Mouse (Mus musculus): ENCODE results near the gene Olfr785. TPM values are rescaled to one million over a fixed set of nuclear protein-coding genes. Genes with fewer than 3 reads are reported as not detected.
"Not testable (repeated sequence)": the region's sequence is repeated elsewhere in the genome, so short reads cannot be mapped to it uniquely, and the experiment has no call there.

The Olfr785 gene
- polyA plus RNA-seq (2015; fragmentation: Nextera tagmentation; extraction: Ambion mirVana): not detected in 2 replicates

GRCm38 (mm10) chr10:129405126-129405525 lies at the start of gene Olfr785:
Olfr785 (plus strand) TSS chr10:129405426.
- no peak for DNase-seq (ENCODE audit: low spot score)
- 66% methylated on average over 2 of the region's 2 CpGs for WGBS
- no peaks in the 10 kb centered on the region for H3K27me3 ChIP-seq (ENCODE audit: insufficient read depth, low read length)

GRCm38 (mm10) chr10:129356496-129356895 lies 48.7 kb upstream of the Olfr785 start:
- H3K9me3 ChIP-seq (replicated peaks; ENCODE audit: low read length); H3K4me1 ChIP-seq (replicated peaks; ENCODE audit: insufficient read depth, low read length); H3K9ac ChIP-seq (ENCODE audit: low read depth, low read length); H3K36me3 ChIP-seq (ENCODE audit: insufficient read depth, low read length); H3K27me3 ChIP-seq (ENCODE audit: insufficient read depth, low read length); H3K4me3 ChIP-seq (replicated peaks; ENCODE audit: low read depth, low read length); DNase-seq (ENCODE audit: low spot score); ATAC-seq (replicated peaks; ENCODE audit: low FRiP score, low read depth); H3K27ac ChIP-seq; H3K4me2 ChIP-seq (ENCODE audit: low read length): not testable (repeated sequence)
- WGBS: 89% methylated on average over 4 of the region's 4 CpGs

More at GRCm38 (mm10) chr10:129405126-129405525, at the start of gene Olfr785:
- no peaks in the 10 kb centered on the region for H3K9me3 ChIP-seq (replicated peaks; ENCODE audit: low read length)
- H3K4me2 ChIP-seq (ENCODE audit: low read length): no peak within 1 kb of the TSS
- no peak within 1 kb of the TSS for H3K27ac ChIP-seq
- no peak for TF ChIP-seq CTCF (IDR thresholded peaks at IDR 0.05; ENCODE audit: low read depth)
- H3K4me3 ChIP-seq (replicated peaks; ENCODE audit: low read depth, low read length): no peak within 1 kb of the TSS
- H3K36me3 ChIP-seq (ENCODE audit: insufficient read depth, low read length): no peaks in the 10 kb centered on the region
- no peak within 1 kb of the TSS for H3K9ac ChIP-seq (ENCODE audit: low read depth, low read length)
- no peak for ATAC-seq (replicated peaks; ENCODE audit: low FRiP score, low read depth)
- no peaks in the 10 kb centered on the region for H3K4me1 ChIP-seq (replicated peaks; ENCODE audit: insufficient read depth, low read length)

- no peak for DNase-seq (ENCODE audit: low spot score)
- H3K27ac ChIP-seq: no peak overlapping the region
- no peaks in the 10 kb centered on the region for H3K4me1 ChIP-seq (replicated peaks; ENCODE audit: insufficient read depth, low read length)
- H3K36me3 ChIP-seq (ENCODE audit: insufficient read depth, low read length): no peaks in the 10 kb centered on the region
- no peak overlapping the region for H3K9ac ChIP-seq (ENCODE audit: low read depth, low read length)
- H3K27me3 ChIP-seq (ENCODE audit: insufficient read depth, low read length): no peaks in the 10 kb centered on the region
- ATAC-seq (replicated peaks; ENCODE audit: low FRiP score, low read depth): no peak
- no peak overlapping the region for H3K4me2 ChIP-seq (ENCODE audit: low read length)
- H3K9me3 ChIP-seq (replicated peaks; ENCODE audit: low read length): no peaks in the 10 kb centered on the region
- no peak overlapping the region for H3K4me3 ChIP-seq (replicated peaks; ENCODE audit: low read depth, low read length)
- no peak for TF ChIP-seq CTCF (IDR thresholded peaks at IDR 0.05; ENCODE audit: low read depth)
- 73% methylated on average over 5 of the region's 5 CpGs for WGBS
Observed at GRCm38 (mm10) chr10:129357307-129357706, 47.9 kb upstream of the Olfr785 start.

GRCm38 (mm10) chr10:129374051-129374450 lies 31.2 kb upstream of the Olfr785 start:
- H3K9me3 ChIP-seq (replicated peaks; ENCODE audit: low read length); ATAC-seq (replicated peaks; ENCODE audit: low FRiP score, low read depth): not testable (repeated sequence)

GRCm38 (mm10) chr10:129383783-129384182 lies 21.4 kb upstream of the Olfr785 start, which contains the start of gene Olfr784:
Olfr784 (plus strand) TSS chr10:129384083.
- no peak within 1 kb of the TSS for H3K4me2 ChIP-seq (ENCODE audit: low read length)
- no peaks in the 10 kb centered on the region for H3K27me3 ChIP-seq (ENCODE audit: insufficient read depth, low read length)
- H3K9ac ChIP-seq (ENCODE audit: low read depth, low read length): no peak within 1 kb of the TSS
- DNase-seq (ENCODE audit: low spot score) (no peak), ATAC-seq (replicated peaks; ENCODE audit: low FRiP score, low read depth) (no peak)
- H3K9me3 ChIP-seq (replicated peaks; ENCODE audit: low read length): no peaks in the 10 kb centered on the region
- H3K4me1 ChIP-seq (replicated peaks; ENCODE audit: insufficient read depth, low read length): no peaks in the 10 kb centered on the region
- no peak within 1 kb of the TSS for H3K27ac ChIP-seq
- no peaks in the 10 kb centered on the region for H3K36me3 ChIP-seq (ENCODE audit: insufficient read depth, low read length)
- H3K4me3 ChIP-seq (replicated peaks; ENCODE audit: low read depth, low read length): no peak within 1 kb of the TSS
- no peak for TF ChIP-seq CTCF (IDR thresholded peaks at IDR 0.05; ENCODE audit: low read depth)

More at GRCm38 (mm10) chr10:129374051-129374450, 31.2 kb upstream of the Olfr785 start:
- not testable (repeated sequence) for H3K9ac ChIP-seq (ENCODE audit: low read depth, low read length); H3K4me2 ChIP-seq (ENCODE audit: low read length); H3K27me3 ChIP-seq (ENCODE audit: insufficient read depth, low read length); H3K4me1 ChIP-seq (replicated peaks; ENCODE audit: insufficient read depth, low read length); H3K36me3 ChIP-seq (ENCODE audit: insufficient read depth, low read length); H3K4me3 ChIP-seq (replicated peaks; ENCODE audit: low read depth, low read length); DNase-seq (ENCODE audit: low spot score); H3K27ac ChIP-seq
- WGBS: 89% methylated on average over 5 of the region's 5 CpGs

GRCm38 (mm10) chr10:129400892-129401291 lies 4.3 kb upstream of the Olfr785 start:
- Histone ChIP-seq H3K36me3 (ENCODE audit: insufficient read depth, low read length) (no peaks in the 10 kb centered on the region), H3K4me1 (replicated peaks; ENCODE audit: insufficient read depth, low read length) (no peaks in the 10 kb centered on the region), H3K9ac (ENCODE audit: low read depth, low read length) (no peak overlapping the region), H3K27me3 (ENCODE audit: insufficient read depth, low read length) (no peaks in the 10 kb centered on the region), H3K27ac (no peak overlapping the region), H3K4me2 (ENCODE audit: low read length) (no peak overlapping the region), H3K4me3 (replicated peaks; ENCODE audit: low read depth, low read length) (no peak overlapping the region), H3K9me3 (replicated peaks; ENCODE audit: low read length) (no peaks in the 10 kb centered on the region)
- WGBS: 59% methylated on average over 5 of the region's 5 CpGs
- no peak for TF ChIP-seq CTCF (IDR thresholded peaks at IDR 0.05; ENCODE audit: low read depth)
- ATAC-seq (replicated peaks; ENCODE audit: low FRiP score, low read depth) (no peak), DNase-seq (ENCODE audit: low spot score) (no peak)

- DNase-seq (ENCODE audit: low spot score): no peak
- H3K27ac ChIP-seq: no peak within 1 kb of the TSS
- H3K9ac ChIP-seq (ENCODE audit: low read depth, low read length): no peak within 1 kb of the TSS
- no peak for TF ChIP-seq CTCF (IDR thresholded peaks at IDR 0.05; ENCODE audit: low read depth)
- no peak for ATAC-seq (replicated peaks; ENCODE audit: low FRiP score, low read depth)
- no peak within 1 kb of the TSS for H3K4me2 ChIP-seq (ENCODE audit: low read length)
- no peaks in the 10 kb centered on the region for H3K36me3 ChIP-seq (ENCODE audit: insufficient read depth, low read length)
- no peak within 1 kb of the TSS for H3K4me3 ChIP-seq (replicated peaks; ENCODE audit: low read depth, low read length)
- no peaks in the 10 kb centered on the region for H3K27me3 ChIP-seq (ENCODE audit: insufficient read depth, low read length)
- no peaks in the 10 kb centered on the region for H3K9me3 ChIP-seq (replicated peaks; ENCODE audit: low read length)
- no peaks in the 10 kb centered on the region for H3K4me1 ChIP-seq (replicated peaks; ENCODE audit: insufficient read depth, low read length)
Observed at GRCm38 (mm10) chr10:129427006-129427405, 21.8 kb downstream of the Olfr785 start, which contains the start of gene Olfr786. Olfr786 (plus strand) TSS chr10:129427306.

Other genes with a start within 250 kb of the Olfr785 start
- gene Olfr771, start 240.7 kb upstream of the Olfr785 start, polyA plus RNA-seq (2015; fragmentation: Nextera tagmentation; extraction: Ambion mirVana): not detected in 2 replicates
- not detected in 2 replicates for gene Olfr772, start 227.5 kb upstream of the Olfr785 start, polyA plus RNA-seq (2015; fragmentation: Nextera tagmentation; extraction: Ambion mirVana)
- not detected in 2 replicates for gene Olfr773, start 218.0 kb upstream of the Olfr785 start, polyA plus RNA-seq (2015; fragmentation: Nextera tagmentation; extraction: Ambion mirVana)
- not detected in 2 replicates for gene Olfr774, start 169.2 kb upstream of the Olfr785 start, polyA plus RNA-seq (2015; fragmentation: Nextera tagmentation; extraction: Ambion mirVana)
- not detected in 2 replicates for gene Olfr775, start 157.0 kb upstream of the Olfr785 start, polyA plus RNA-seq (2015; fragmentation: Nextera tagmentation; extraction: Ambion mirVana)
- gene Olfr776, start 146.3 kb upstream of the Olfr785 start, polyA plus RNA-seq (2015; fragmentation: Nextera tagmentation; extraction: Ambion mirVana): not detected in 2 replicates
- gene Olfr777, start 133.9 kb upstream of the Olfr785 start, polyA plus RNA-seq (2015; fragmentation: Nextera tagmentation; extraction: Ambion mirVana): not detected in 2 replicates
- not detected in 2 replicates for gene Olfr780, start 87.3 kb upstream of the Olfr785 start, polyA plus RNA-seq (2015; fragmentation: Nextera tagmentation; extraction: Ambion mirVana)
- gene Olfr781, start 76.6 kb upstream of the Olfr785 start, polyA plus RNA-seq (2015; fragmentation: Nextera tagmentation; extraction: Ambion mirVana): not detected in 2 replicates
- gene Olfr782, start 56.6 kb upstream of the Olfr785 start, polyA plus RNA-seq (2015; fragmentation: Nextera tagmentation; extraction: Ambion mirVana): not detected in 2 replicates
- not detected in 2 replicates for gene Olfr784, start 21.3 kb upstream of the Olfr785 start, polyA plus RNA-seq (2015; fragmentation: Nextera tagmentation; extraction: Ambion mirVana)
- gene Olfr786, start 21.9 kb downstream of the Olfr785 start, polyA plus RNA-seq (2015; fragmentation: Nextera tagmentation; extraction: Ambion mirVana): not detected in 2 replicates
- not detected in 2 replicates for gene Olfr787, start 56.4 kb downstream of the Olfr785 start, polyA plus RNA-seq (2015; fragmentation: Nextera tagmentation; extraction: Ambion mirVana)
- gene Olfr788, start 65.6 kb downstream of the Olfr785 start, polyA plus RNA-seq (2015; fragmentation: Nextera tagmentation; extraction: Ambion mirVana): not detected in 2 replicates
- gene Olfr789, start 79.3 kb downstream of the Olfr785 start, polyA plus RNA-seq (2015; fragmentation: Nextera tagmentation; extraction: Ambion mirVana): not detected in 2 replicates
- not detected in 2 replicates for gene Olfr790, start 93.1 kb downstream of the Olfr785 start, polyA plus RNA-seq (2015; fragmentation: Nextera tagmentation; extraction: Ambion mirVana)
- gene Olfr791, start 116.4 kb downstream of the Olfr785 start, polyA plus RNA-seq (2015; fragmentation: Nextera tagmentation; extraction: Ambion mirVana): not detected in 2 replicates
- not detected in 2 replicates for gene Olfr792, start 133.7 kb downstream of the Olfr785 start, polyA plus RNA-seq (2015; fragmentation: Nextera tagmentation; extraction: Ambion mirVana)
- gene Olfr794, start 162.2 kb downstream of the Olfr785 start, polyA plus RNA-seq (2015; fragmentation: Nextera tagmentation; extraction: Ambion mirVana): not detected in 2 replicates
- gene Olfr796, start 207.1 kb downstream of the Olfr785 start, polyA plus RNA-seq (2015; fragmentation: Nextera tagmentation; extraction: Ambion mirVana): not detected in 2 replicates
- gene Olfr798, start 222.5 kb downstream of the Olfr785 start, polyA plus RNA-seq (2015; fragmentation: Nextera tagmentation; extraction: Ambion mirVana): not detected in 2 replicates
- gene Olfr799, start 232.1 kb downstream of the Olfr785 start, polyA plus RNA-seq (2015; fragmentation: Nextera tagmentation; extraction: Ambion mirVana): not detected in 2 replicates